Mouse (Mus musculus): ENCODE data around the gene Map3k9.

- TF ChIP-seq FLI1 (IDR thresholded peaks at IDR 0.05; ENCODE audit: low read length) (no peak), GATA1 (IDR thresholded peaks at IDR 0.05; ENCODE audit: borderline replicate concordance, low read length) (no peak)
Observed at GRCm38 (mm10) chr12:81817126-81817505, 36.1 kb upstream of the Map3k9 start.
